Mouse (Mus musculus): Measurements from ENCODE around the gene Tkfc.

- TF ChIP-seq E2F4 (IDR thresholded peaks at IDR 0.05; ENCODE audit: insufficient read depth): no peak
- no peak for TF ChIP-seq MAX (IDR thresholded peaks at IDR 0.05; ENCODE audit: low read depth)
Observed at GRCm38 (mm10) chr19:10637840-10638239, 32.4 kb upstream of the Tkfc start.

Measured in myocyte (in vitro differentiated cells).